Mouse (Mus musculus) forebrain, embryonic 10.5 days (tissue): ENCODE measurements around the gene Shroom1. TPM values are rescaled to one million over a fixed set of nuclear protein-coding genes. Genes with fewer than 3 reads are reported as not detected.
"Not testable (repeated sequence)": the region's sequence is repeated elsewhere in the genome, so short reads cannot be mapped to it uniquely, and the experiment has no call there.

Experiments
- DNase-seq: peaks from one replicate; pipeline ENCODE4 v3.0.0-alpha.2; 2017; ENCODE audit warnings: low spot score; ENCODE audit errors: extremely low spot score
- H3K27ac ChIP-seq: fragments of 300-500 bp; sonication (generic); 2 replicates; pipeline ENCODE4 v1.5.1; 2016; ENCODE audit warnings: mild to moderate bottlenecking
- H3K27me3 ChIP-seq: fragments of 300-500 bp; sonication (generic); 2 replicates; pipeline ENCODE4 v1.6.1; 2016; ENCODE audit warnings: mild to moderate bottlenecking; ENCODE audit not compliant: poor library complexity, severe bottlenecking
- H3K36me3 ChIP-seq: fragments of 300-500 bp; sonication (generic); replicated peaks from 2 replicates; pipeline ENCODE4 v1.6.1; 2016; ENCODE audit warnings: mild to moderate bottlenecking, moderate library complexity
- H3K4me1 ChIP-seq: fragments of 300-500 bp; sonication (generic); 2 replicates; pipeline ENCODE4 v1.6.1; 2016
- H3K4me3 ChIP-seq: fragments of 300-500 bp; sonication (generic); 2 replicates; pipeline ENCODE4 v1.5.1; 2016; ENCODE audit warnings: mild to moderate bottlenecking, moderate library complexity
- H3K9me3 ChIP-seq: fragments of 300-500 bp; sonication (generic); 2 replicates; pipeline ENCODE4 v1.6.1; 2016; ENCODE audit warnings: mild to moderate bottlenecking, moderate library complexity
- whole genome bisulfite sequencing: fragments of 180-500 bp; shearing (Covaris S2); methylation state at CpG from one replicate; pipeline ENCODE4 v1.1.7; 2016; 5-methylcytosine and 5-hydroxymethylcytosine counted together
- polyA plus RNA-seq: library from polyadenylated mRNA; unstranded; fragments of >200 nt; fragmentation: Nextera tagmentation; extraction: Ambion mirVana; gene quantifications from 2 replicates; pipeline ENCODE4 v1.2.1, GENCODE M21; 2016

Gene Shroom1
- 1.2 and 1.7 TPM in 2 replicates for polyA plus RNA-seq

DNA sequence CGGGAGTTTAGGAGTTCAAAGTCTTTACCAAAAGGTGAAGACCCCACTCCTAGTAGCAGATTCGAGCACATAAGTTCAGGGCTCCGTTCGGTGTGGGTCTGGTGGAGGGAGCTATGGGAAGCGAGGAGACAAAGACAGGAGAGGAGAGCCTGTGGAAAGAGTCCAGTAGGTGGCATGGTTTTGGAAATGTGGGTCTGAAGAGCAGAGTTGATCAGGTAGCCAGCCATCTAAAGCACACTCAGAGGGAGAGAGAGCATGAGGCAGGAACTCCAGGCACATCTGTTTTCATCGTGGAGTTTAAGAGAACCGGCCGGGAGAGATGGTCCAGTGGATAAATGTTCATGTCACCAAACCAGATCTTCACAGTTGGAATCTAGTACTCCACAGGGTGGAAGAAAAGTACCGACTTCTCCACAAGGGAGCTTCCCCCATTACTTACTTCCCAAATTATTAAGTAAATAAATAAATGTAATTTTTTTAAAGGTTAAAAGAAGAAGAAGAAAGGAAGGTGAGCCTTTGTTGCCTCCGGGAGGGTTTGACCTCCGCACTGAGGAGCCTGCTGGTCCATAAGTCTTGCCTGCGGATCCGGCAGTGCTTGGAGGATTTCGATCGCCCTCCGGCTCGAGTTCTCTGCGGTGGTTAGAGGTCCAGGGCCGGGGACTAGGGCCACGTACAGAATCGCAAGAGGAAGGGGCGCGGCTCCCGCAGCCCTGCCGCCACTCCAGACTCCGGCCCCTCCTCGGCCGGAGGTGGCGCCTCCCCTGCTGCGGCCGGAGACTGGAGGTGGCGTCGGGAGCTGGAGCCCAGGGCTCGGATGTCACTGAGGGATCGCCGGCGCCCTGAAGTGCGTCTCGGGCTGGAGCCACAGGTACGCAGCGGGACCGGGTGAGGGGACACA is at the start of gene Shroom1, which contains the start of gene Gm10447:
Gene Shroom1 (plus strand): TSS at position 732 of the 898 bp plus-strand sequence.
Gene Gm10447 (minus strand): TSS at position 637 of the 898 bp plus-strand sequence.
- DNase-seq: peak; percentile 55
- H3K27me3 ChIP-seq: peaks cover 70% of the 10 kb centered on the region
- H3K4me1 ChIP-seq: peaks cover 18% of the 10 kb centered on the region
- no peaks in the 10 kb centered on the region for H3K9me3 ChIP-seq
- peak within 1 kb of the TSS; percentile 75 for H3K27ac ChIP-seq
- H3K36me3 ChIP-seq: no peaks in the 10 kb centered on the region
- H3K4me3 ChIP-seq: peak within 1 kb of the TSS; percentile 60
- WGBS: 4% methylated on average over 42 of the region's 42 CpGs

- Histone ChIP-seq H3K27ac (no peak overlapping the region), H3K4me3 (no peak overlapping the region), H3K9me3 (no peaks in the 10 kb centered on the region), H3K27me3 (no peaks in the 10 kb centered on the region), H3K36me3 (peaks cover 97% of the 10 kb centered on the region), H3K4me1 (no peaks in the 10 kb centered on the region)
- no peak for DNase-seq
These were observed 45.3 kb upstream of the Shroom1 start for GRCm38 (mm10) chr11:53411738-53412137.

DNA sequence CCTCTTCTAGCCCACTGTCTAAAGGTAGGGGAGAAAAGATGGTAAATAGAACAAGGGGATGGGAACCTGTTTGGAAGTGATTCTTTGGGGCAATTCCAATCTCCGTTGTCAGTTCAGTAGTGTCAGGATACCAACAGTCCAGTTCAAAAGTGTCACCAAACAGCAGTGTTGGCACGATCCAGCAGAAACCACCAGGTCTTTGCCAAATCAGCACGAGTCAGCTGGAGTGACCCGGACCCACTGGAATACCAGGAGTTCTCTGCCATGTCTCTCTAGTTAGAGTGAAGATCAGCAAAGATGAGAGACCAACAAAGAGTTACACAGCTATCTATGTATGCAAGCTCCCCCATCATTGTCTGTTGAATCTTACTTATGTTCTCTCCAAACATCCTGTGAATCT is 43.1 kb upstream of the Shroom1 start:
- 98% methylated on average over 4 of the region's 4 CpGs for WGBS
- H3K9me3 ChIP-seq: no peaks in the 10 kb centered on the region
- no peak overlapping the region for H3K4me3 ChIP-seq
- no peaks in the 10 kb centered on the region for H3K27me3 ChIP-seq
- no peak for DNase-seq
- H3K36me3 ChIP-seq: peaks cover 98% of the 10 kb centered on the region
- H3K27ac ChIP-seq: no peak overlapping the region
- no peaks in the 10 kb centered on the region for H3K4me1 ChIP-seq

DNA sequence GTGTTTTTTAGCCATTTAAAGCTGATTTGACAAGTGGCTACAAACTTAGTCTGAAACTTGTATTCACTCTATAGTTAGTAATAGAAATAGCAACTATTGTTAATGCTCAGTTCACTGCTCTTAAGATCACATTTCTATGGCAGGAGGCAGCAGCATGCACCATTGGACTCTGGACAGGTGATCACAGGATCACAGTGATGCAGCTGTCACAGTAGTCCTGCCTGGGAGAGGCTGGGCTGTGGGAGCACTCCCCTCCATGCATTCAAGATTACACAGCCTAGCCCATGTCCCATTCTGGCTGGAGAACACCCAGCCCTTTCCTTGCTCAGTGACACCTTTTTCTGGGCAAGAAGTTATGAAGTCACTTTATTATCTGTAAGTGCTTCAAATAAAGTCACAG is 39.0 kb upstream of the Shroom1 start:
- Histone ChIP-seq H3K9me3 (no peaks in the 10 kb centered on the region), H3K4me3 (no peak overlapping the region), H3K36me3 (peaks cover 86% of the 10 kb centered on the region), H3K27ac (no peak overlapping the region), H3K27me3 (no peaks in the 10 kb centered on the region), H3K4me1 (no peaks in the 10 kb centered on the region)
- DNase-seq: no peak

GRCm38 (mm10) chr11:53423036-53423435 is 34.0 kb upstream of the Shroom1 start, which contains the start of gene Leap2:
Gene Leap2, minus strand, starts transcription at chr11:53423170.
- DNase-seq: no peak

DNA sequence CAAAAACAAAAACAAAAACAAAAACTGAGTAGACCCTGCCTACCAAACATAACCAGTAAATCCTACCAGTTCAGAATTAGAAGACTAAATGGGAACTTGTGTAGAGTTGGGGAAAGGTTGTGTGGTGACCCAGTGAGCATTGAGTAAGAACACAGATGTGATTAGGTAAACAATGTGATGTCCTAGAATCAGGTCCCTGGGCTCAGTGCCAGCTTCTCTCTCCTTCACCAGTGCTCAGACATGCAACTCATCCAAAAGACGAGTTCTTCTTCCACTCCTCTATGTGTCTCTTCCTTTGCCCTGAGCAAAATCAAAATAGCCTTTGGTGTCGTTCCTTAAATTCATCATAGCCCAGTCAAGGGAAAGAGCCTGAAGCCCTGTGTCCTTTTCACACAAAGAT is 32.2 kb upstream of the Shroom1 start:
- Histone ChIP-seq H3K27ac (no peak overlapping the region), H3K4me1 (peaks cover 8% of the 10 kb centered on the region), H3K36me3 (peaks cover 46% of the 10 kb centered on the region), H3K27me3 (no peaks in the 10 kb centered on the region), H3K4me3 (no peak overlapping the region), H3K9me3 (no peaks in the 10 kb centered on the region)
- WGBS: 78% methylated on average over 2 of the region's 2 CpGs
- no peak for DNase-seq

More at GRCm38 (mm10) chr11:53423036-53423435, 34.0 kb upstream of the Shroom1 start, which contains the start of gene Leap2:
- WGBS: 91% methylated on average over 4 of the region's 4 CpGs
- no peaks in the 10 kb centered on the region for H3K9me3 ChIP-seq
- no peaks in the 10 kb centered on the region for H3K27me3 ChIP-seq
- H3K4me3 ChIP-seq: no peak within 1 kb of the TSS
- peaks cover 49% of the 10 kb centered on the region for H3K36me3 ChIP-seq
- H3K27ac ChIP-seq: no peak within 1 kb of the TSS
- no peaks in the 10 kb centered on the region for H3K4me1 ChIP-seq

DNA sequence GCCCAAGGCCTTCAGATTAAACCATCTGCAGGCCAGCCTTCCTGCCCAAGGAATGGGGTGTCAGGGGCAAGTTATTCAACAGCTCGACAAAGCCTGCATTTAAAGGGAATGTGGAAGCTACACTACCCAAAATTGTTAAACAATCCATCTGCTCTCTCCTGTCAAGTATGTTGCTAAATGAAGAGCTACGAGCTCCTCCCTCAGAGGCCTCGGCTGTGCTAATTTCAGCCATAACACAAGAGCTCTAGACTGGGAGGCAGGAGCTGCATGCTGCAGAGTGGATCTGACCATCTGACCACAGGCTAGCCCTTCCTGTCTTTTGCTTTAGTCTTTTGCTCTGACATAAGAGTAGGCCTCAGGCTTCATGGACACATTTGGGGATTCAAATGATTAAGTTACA is 31.8 kb upstream of the Shroom1 start:
- 86% methylated on average over 3 of the region's 3 CpGs for WGBS
- peaks cover 12% of the 10 kb centered on the region for H3K4me1 ChIP-seq
- no peak overlapping the region for H3K27ac ChIP-seq
- H3K4me3 ChIP-seq: no peak overlapping the region
- no peaks in the 10 kb centered on the region for H3K27me3 ChIP-seq
- H3K9me3 ChIP-seq: no peaks in the 10 kb centered on the region
- no peak for DNase-seq
- H3K36me3 ChIP-seq: peaks cover 42% of the 10 kb centered on the region

DNA sequence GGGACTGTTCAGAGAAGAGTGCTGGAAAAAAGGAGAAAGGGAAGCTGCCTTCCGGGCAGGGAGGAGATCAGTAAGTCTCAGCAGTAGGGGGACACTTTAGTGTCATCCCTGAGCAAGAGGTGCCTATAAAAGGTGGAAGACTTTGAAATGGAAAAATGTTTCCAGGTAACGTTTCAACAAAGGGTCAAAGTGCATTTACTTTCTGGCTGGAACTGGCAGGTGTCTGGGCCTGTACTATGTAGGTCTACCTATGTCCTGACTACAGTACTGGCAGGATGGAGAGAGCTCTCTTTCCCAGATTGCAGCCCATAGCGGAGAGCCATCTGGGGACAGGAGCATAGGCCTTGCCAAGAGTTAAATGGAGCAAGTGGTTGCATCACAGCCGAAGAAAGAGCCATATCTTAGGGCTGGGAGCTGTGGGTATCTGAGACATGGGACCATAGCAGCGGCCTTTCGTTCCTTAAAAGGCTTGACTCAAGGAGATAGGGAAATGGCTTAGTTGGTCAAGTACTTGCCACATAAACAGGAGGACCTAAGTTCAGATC is 31.2 kb upstream of the Shroom1 start:
- Histone ChIP-seq H3K9me3 (no peaks in the 10 kb centered on the region), H3K4me3 (no peak overlapping the region), H3K4me1 (peaks cover 12% of the 10 kb centered on the region), H3K27me3 (no peaks in the 10 kb centered on the region), H3K27ac (no peak overlapping the region), H3K36me3 (peaks cover 38% of the 10 kb centered on the region)
- DNase-seq: no peak
- WGBS: 87% methylated on average over 6 of the region's 6 CpGs

DNA sequence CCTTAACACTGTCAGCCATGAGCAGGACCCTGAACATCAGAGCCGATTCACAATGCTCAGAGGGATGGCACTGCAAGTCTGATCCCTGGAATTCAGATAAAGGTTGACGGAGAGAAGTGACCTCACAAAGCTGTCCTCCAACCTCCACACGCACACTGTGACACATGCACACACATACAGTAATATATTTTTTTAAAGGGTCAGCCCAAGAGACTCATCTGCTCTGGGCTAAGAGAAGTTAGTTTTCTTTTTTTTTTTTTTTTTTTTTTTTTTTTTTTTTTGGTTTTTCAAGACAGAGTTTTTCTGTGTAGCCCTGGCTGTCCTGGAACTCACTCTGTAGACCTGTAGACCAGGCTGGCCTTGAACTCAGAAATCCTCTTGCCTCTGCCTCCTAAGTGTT is 30.1 kb upstream of the Shroom1 start:
- WGBS: 90% methylated on average over 3 of the region's 3 CpGs
- H3K27me3 ChIP-seq, H3K27ac ChIP-seq, H3K9me3 ChIP-seq, DNase-seq, H3K4me3 ChIP-seq: not testable (repeated sequence)
- H3K4me1 ChIP-seq: peaks cover 20% of the 10 kb centered on the region
- peaks cover 30% of the 10 kb centered on the region for H3K36me3 ChIP-seq

DNA sequence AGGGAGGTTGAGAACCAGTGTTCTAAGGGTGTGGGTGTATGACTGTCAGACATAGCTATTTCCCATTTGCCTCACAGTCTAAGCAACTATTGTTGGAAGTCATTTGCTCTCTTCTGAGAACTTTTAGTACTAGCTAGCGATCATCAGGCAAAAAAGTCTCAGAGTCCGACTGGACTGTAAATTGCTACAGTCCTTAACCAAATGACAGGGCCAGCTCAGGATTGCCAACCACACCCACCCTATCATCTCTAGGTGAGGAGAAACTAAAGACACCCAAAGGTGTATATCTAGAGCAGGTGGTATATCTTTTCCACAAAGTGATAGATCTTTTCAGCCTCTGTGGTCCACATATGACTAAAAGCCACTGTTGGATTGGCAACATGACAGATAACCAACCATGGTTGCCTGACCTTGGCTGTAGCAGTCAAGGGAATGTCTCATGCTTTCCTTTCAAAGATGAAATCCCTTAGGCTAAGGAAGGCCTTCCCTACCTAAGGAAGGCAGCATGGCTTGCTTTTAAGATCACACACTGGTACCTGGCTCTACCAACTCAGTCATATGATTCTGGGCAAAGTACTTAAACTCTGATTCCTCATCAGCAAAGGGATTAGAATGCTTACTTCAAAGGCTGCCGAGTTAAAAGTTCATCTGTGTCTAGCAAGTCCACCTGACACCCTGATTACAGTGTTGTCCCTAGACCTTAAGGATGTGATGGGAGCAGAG is 28.9 kb upstream of the Shroom1 start:
- 90% methylated on average over 3 of the region's 3 CpGs for WGBS
- Histone ChIP-seq H3K27me3 (no peaks in the 10 kb centered on the region), H3K4me3 (no peak overlapping the region), H3K27ac (no peak overlapping the region), H3K36me3 (peaks cover 26% of the 10 kb centered on the region), H3K9me3 (no peaks in the 10 kb centered on the region), H3K4me1 (peaks cover 20% of the 10 kb centered on the region)
- no peak for DNase-seq

DNA sequence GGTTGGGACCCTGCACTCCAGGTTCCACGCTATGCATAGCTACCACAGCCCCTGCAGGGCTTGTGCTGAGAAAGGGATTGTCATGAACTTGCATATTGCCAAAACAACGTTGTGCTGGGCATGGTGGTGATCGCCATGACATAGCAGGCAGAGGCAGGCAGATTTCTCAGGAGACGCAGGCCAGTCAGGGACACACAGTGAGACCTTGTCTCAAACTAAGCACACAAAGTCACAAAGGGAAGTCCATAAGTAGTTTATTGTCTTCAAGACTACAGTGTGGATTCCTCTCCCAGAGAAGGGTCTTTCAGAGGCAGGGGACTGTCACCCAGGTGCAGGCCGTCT is 28.3 kb upstream of the Shroom1 start:
- DNase-seq: no peak
- 98% methylated on average over 5 of the region's 5 CpGs for WGBS
- no peaks in the 10 kb centered on the region for H3K9me3 ChIP-seq
- peaks cover 20% of the 10 kb centered on the region for H3K4me1 ChIP-seq
- H3K27ac ChIP-seq: no peak overlapping the region
- peaks cover 26% of the 10 kb centered on the region for H3K36me3 ChIP-seq
- H3K27me3 ChIP-seq: no peaks in the 10 kb centered on the region
- H3K4me3 ChIP-seq: no peak overlapping the region; the same call in 1 of the 2 replicates

DNA sequence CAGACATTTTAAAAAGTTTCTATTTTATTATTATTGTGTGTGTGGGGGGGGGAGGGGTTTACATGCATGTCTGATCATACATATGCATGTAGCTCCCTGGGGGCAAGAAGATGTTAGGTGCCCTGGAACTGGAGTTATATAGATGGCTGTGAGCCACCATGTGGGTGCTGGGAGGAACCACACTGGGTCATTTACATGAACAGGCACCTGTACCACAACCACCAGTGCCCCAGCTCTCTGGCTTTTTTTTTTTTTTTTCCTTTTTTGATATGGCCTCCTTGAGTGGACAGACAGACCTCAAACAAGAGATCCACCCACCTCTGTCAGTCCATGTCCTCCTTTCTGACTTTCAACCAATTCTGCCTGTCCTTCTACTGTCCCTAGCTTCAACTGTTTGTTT is 27.8 kb upstream of the Shroom1 start:
- Histone ChIP-seq H3K27ac (no peak overlapping the region), H3K36me3 (peaks cover 26% of the 10 kb centered on the region), H3K4me1 (peaks cover 20% of the 10 kb centered on the region), H3K9me3 (no peaks in the 10 kb centered on the region), H3K27me3 (no peaks in the 10 kb centered on the region), H3K4me3 (peak overlapping the region; percentile 96)
- no peak for DNase-seq

- Histone ChIP-seq H3K36me3 (peaks cover 26% of the 10 kb centered on the region), H3K27ac (peak overlapping the region; percentile 89), H3K9me3 (no peaks in the 10 kb centered on the region), H3K4me1 (peaks cover 20% of the 10 kb centered on the region), H3K4me3 (peak overlapping the region; percentile 96), H3K27me3 (no peaks in the 10 kb centered on the region)
- peak; percentile 25 for DNase-seq
- under 1% methylated on average over 34 of the region's 34 CpGs for WGBS
These were observed 26.7 kb upstream of the Shroom1 start for GRCm38 (mm10) chr11:53430300-53430669.
